Mouse (Mus musculus) midbrain, embryonic 13.5 days (tissue): ENCODE results near the gene Gm9964. TPM values are rescaled to one million over a fixed set of nuclear protein-coding genes. Genes with fewer than 3 reads are reported as not detected.
A peak's percentile ranks its signal among the peaks of the same experiment; 100 is the strongest.
"Not testable (repeated sequence)": the region's sequence is repeated elsewhere in the genome, so short reads cannot be mapped to it uniquely, and the experiment has no call there.

Source experiments
- ATAC-seq: fragments of 200-750 bp; cut with Nextera tagmentation; 2 replicates; pipeline ENCODE4 v1.8.0; 2017; ENCODE audit warnings: mild to moderate bottlenecking, moderate TSS enrichment, moderate library complexity
- H3K27ac ChIP-seq: fragments of 300-500 bp; sonication (generic); 2 replicates; pipeline ENCODE4 v1.5.1; 2015; ENCODE audit warnings: inconsistent platforms, mild to moderate bottlenecking, moderate library complexity
- H3K27me3 ChIP-seq: fragments of 300-500 bp; sonication (generic); 2 replicates; pipeline ENCODE4 v1.6.1; 2015; ENCODE audit warnings: mild to moderate bottlenecking, inconsistent platforms
- H3K36me3 ChIP-seq: fragments of 300-500 bp; sonication (generic); 2 replicates; pipeline ENCODE4 v1.6.1; 2015; ENCODE audit warnings: mild to moderate bottlenecking, inconsistent platforms
- H3K4me1 ChIP-seq: fragments of 300-500 bp; sonication (generic); replicated peaks from 2 replicates; pipeline ENCODE4 v1.6.1; 2015; ENCODE audit warnings: inconsistent platforms
- H3K4me2 ChIP-seq: fragments of 300-500 bp; sonication (generic); replicated peaks from 2 replicates; pipeline ENCODE4 v1.6.1; 2015; ENCODE audit warnings: moderate library complexity, mild to moderate bottlenecking, inconsistent platforms
- H3K4me3 ChIP-seq: fragments of 300-500 bp; sonication (generic); replicated peaks from 2 replicates; pipeline ENCODE4 v1.5.1; 2015; ENCODE audit warnings: mild to moderate bottlenecking, inconsistent platforms
- H3K9ac ChIP-seq: fragments of 300-500 bp; sonication (generic); replicated peaks from 2 replicates; pipeline ENCODE4 v1.6.1; 2015; ENCODE audit warnings: mild to moderate bottlenecking, inconsistent platforms
- H3K9me3 ChIP-seq: fragments of 300-500 bp; sonication (generic); 2 replicates; pipeline ENCODE4 v1.6.1; 2016; ENCODE audit warnings: mild to moderate bottlenecking, inconsistent platforms
- WGBS: fragments of 180-500 bp; shearing (Covaris S2); methylation state at CpG from one replicate; pipeline ENCODE4 v1.1.7; 2015; 5-methylcytosine and 5-hydroxymethylcytosine counted together
- polyA plus RNA-seq: library from polyadenylated mRNA; unstranded; fragments of >200 nt; fragmentation: Nextera tagmentation; extraction: Ambion mirVana; gene quantifications from 2 replicates; pipeline ENCODE4 v1.2.1, GENCODE M21; 2015

The Gm9964 gene
- polyA plus RNA-seq, 1 experiment from 2014 or later: not detected

DNA sequence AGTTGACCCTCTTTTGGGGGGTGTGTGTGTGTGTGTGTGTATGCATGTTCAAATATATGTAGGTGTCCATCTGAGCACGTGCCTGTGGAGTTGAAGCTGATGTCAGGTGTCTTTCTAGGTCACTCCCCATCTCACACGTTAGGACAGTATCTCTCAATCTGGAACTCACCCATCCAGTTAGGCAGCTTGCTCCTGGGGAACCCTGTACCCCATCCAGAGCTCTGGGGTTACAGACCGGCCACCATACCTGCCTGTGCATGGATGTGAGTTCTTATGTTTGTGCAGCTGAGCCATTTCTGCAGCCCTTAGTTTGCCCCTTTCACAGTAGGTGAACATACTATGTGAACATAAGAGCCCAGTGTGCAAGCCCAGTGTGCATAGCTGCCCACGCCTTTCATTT is 23.7 kb downstream of the Gm9964 start:
- Histone ChIP-seq H3K27ac (no peak overlapping the region), H3K27me3 (no peaks in the 10 kb centered on the region), H3K4me2 (no peak overlapping the region), H3K9me3 (no peaks in the 10 kb centered on the region), H3K4me3 (no peak overlapping the region), H3K4me1 (no peaks in the 10 kb centered on the region), H3K9ac (no peak overlapping the region), H3K36me3 (no peaks in the 10 kb centered on the region)
- 72% methylated on average over 4 of the region's 4 CpGs for WGBS
- ATAC-seq: no peak

DNA sequence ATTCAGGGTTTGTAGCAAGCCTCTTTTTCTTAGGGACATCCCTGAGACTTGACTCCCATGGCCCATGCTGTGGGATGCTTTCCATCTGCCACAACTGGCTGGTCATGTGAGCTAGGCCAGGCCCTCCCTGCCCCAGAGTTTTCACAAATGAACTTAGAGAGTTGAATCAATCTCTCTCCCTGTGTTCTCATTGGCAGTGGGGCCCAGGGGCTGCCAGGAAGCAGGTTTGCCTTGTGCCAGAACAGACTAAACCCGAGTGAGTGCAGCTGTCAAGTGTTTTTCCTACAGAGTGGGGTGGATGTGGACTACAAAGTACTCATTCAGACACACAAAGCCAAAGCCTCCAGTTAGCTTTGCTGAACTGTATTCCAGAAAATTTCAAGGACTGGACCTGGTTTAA is 29.5 kb downstream of the Gm9964 start:
- WGBS: 52% methylated on average over 1 of the region's 1 CpGs
- no peak for ATAC-seq
- no peak overlapping the region for H3K27ac ChIP-seq
- H3K4me1 ChIP-seq: 0 out of 2 replicates have a peak, but pooled peaks cover 5% of the 10 kb centered on the region
- no peaks in the 10 kb centered on the region for H3K36me3 ChIP-seq
- no peak overlapping the region for H3K4me3 ChIP-seq
- H3K9ac ChIP-seq: no peak overlapping the region
- H3K4me2 ChIP-seq: no peak overlapping the region
- no peaks in the 10 kb centered on the region for H3K9me3 ChIP-seq
- H3K27me3 ChIP-seq: no peaks in the 10 kb centered on the region

DNA sequence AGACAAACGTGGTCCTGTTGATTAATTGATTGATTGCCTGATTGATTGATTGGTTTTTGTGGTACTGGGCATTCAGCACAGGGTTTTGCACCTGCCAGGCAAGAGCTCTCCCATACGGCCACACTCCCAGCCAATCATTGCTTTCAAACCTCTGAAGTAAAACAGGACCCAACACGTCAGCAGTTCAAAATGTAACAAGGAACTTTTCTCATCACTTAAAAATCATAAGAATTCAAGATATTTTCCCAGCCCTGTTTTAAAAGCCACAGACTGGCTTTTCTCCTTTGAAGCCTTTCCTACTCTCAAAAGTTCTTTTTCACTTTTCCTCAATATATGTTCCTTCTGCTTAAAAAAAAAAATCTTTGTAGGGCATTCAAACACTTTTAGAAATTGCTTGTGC is 32.3 kb downstream of the Gm9964 start:
- WGBS: 70% methylated on average over 3 of the region's 3 CpGs
- H3K36me3 ChIP-seq: no peaks in the 10 kb centered on the region
- no peak overlapping the region for H3K4me3 ChIP-seq
- H3K9ac ChIP-seq: no peak overlapping the region
- no peak overlapping the region for H3K4me2 ChIP-seq
- H3K27me3 ChIP-seq: no peaks in the 10 kb centered on the region
- H3K27ac ChIP-seq: no peak overlapping the region
- H3K9me3 ChIP-seq: no peaks in the 10 kb centered on the region
- no peak for ATAC-seq
- H3K4me1 ChIP-seq: 0 out of 2 replicates have a peak, but pooled peaks cover 5% of the 10 kb centered on the region

DNA sequence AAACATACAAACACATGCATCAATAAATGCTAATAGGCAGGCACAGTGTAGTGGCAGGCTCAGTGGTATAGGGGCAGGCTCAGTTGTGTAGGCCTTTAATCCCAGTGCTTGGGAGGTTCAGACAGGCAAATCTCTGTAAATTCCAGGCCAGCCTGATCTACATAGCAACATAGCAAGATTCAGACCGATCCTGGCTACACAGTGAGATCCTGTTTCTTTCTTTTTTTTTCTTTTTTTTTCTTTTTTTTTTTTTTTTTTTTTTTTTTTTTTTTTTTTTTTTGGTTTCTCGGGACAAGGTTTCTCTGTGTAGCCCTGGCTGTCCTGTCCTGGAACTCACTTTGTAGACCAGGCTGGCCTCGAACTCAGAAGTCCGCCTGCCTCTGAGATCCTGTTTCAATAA is 36.6 kb downstream of the Gm9964 start:
- not testable (repeated sequence) for ATAC-seq, H3K36me3 ChIP-seq

DNA sequence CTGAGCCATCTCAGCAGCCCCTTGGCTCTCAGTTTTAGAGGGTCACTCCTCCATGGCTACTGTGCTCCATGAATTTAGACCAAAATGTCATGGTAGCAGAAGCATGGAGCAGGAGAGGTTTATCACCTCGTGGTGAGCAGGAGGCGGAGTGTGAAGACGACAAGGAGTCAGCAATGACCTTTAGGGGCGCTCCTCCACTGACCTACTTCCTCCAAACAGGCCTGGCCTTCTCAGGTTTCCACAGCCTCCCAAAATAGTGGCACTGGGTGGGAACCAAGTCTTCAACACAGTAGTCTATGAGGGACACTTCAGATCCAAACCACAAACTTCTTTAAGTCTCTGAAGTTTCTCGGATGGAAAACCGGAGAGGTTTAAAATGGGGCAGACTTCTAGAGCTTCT is 38.0 kb downstream of the Gm9964 start:
- WGBS: 81% methylated on average over 6 of the region's 6 CpGs

More for the DNA sequence above, 36.6 kb downstream of the Gm9964 start:
- not testable (repeated sequence) for H3K27me3 ChIP-seq, H3K9ac ChIP-seq, H3K27ac ChIP-seq, H3K4me1 ChIP-seq, H3K9me3 ChIP-seq, H3K4me3 ChIP-seq, H3K4me2 ChIP-seq
- WGBS: 84% methylated on average over 4 of the region's 4 CpGs

DNA sequence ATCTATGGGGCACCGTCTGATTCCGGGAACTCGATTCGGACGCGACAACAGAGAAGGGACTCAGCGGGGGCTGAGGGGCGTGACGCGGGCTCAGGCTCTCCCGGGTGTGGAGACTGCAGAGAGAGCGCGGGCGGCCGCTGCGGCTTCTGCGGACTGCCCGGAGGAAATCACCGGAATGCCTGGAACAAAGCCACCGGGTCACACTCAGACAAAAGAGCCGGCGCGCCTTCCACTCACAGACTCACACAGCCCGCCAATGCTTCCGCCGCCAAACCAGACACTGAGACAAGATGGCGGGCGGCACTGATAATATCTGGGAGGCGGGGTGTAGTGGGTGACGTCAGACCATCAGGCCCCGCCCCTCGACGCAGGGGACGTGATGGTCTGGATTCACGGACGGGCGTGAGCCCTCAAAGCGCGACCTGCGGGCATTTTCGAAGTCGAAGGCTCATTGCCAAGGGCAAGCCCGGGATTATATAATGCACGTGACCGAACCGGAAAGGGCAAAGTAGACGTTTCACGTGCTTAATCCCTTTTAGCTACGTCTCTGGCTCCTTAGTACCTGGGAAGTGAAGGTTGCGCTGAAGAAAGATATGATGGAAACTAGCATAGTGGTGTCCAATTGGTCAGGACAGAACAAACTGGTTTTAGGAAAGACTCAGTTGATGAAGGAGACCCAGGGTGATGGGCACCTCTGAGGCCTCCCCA is 42.2 kb downstream of the Gm9964 start, which contains the start of gene Wsb1:
Gene Wsb1, minus strand, starts transcription at position 281 of the 708 bp plus-strand sequence.
- no peaks in the 10 kb centered on the region for H3K27me3 ChIP-seq
- peak; percentile 92 for ATAC-seq
- peak within 1 kb of the TSS; percentile 94 for H3K4me3 ChIP-seq
- H3K4me2 ChIP-seq: peak within 1 kb of the TSS; percentile 88
- peak within 1 kb of the TSS; percentile 98 for H3K9ac ChIP-seq
- H3K4me1 ChIP-seq: peaks cover 38% of the 10 kb centered on the region
- 2% methylated on average over 50 of the region's 50 CpGs for WGBS
- peak within 1 kb of the TSS; percentile 98 for H3K27ac ChIP-seq
- peaks cover 14% of the 10 kb centered on the region for H3K36me3 ChIP-seq
- no peaks in the 10 kb centered on the region for H3K9me3 ChIP-seq

More for the DNA sequence above, 38.0 kb downstream of the Gm9964 start:
- no peak overlapping the region for H3K27ac ChIP-seq
- H3K4me3 ChIP-seq: no peak overlapping the region
- no peaks in the 10 kb centered on the region for H3K36me3 ChIP-seq
- no peaks in the 10 kb centered on the region for H3K27me3 ChIP-seq
- H3K9me3 ChIP-seq: no peaks in the 10 kb centered on the region
- no peak overlapping the region for H3K9ac ChIP-seq
- no peak overlapping the region for H3K4me2 ChIP-seq
- peaks cover 5% of the 10 kb centered on the region; the same call in 1 of the 2 replicates for H3K4me1 ChIP-seq
- ATAC-seq: no peak

DNA sequence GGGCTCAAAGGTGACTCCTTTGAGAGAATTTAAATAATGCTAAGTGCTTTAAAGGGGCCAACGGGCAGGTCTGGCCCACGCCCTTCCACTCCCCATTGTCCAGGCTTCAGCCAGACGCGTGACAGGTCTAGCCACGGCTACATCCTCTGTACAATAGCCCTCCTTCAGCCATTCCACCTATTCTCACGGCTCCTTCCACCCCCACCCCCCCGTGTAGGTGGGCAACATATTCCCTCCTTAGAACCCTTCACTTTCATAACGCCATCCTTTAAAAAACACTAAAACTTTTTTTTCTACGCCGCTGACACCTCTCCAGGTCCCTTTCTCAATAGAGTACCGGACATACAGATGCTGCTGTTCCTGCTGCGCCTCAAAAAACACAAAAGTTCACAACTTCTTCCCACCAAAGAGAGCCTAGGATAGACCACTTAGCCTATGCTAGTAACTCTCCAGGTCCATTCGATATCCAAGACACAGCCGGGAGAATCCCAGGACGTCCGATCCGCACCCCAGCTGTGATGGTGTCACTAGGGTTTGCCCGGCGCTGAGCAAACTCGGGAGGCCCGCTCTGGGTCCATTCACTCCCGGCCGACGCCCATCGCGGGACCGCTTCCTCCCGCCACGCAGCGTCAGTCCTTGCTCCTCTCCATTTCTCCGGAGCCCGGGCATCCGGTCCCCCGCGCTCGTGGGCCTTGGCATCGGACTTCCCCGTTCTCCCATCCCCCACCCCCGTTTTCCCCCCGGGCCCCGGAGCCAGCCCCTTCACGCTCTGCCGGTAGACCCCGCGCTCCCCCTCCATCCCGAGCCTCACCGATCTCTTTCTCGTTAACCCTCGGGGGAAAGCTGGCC is 42.9 kb downstream of the Gm9964 start:
- peak; percentile 74 for ATAC-seq
- under 1% methylated on average over 49 of the region's 49 CpGs for WGBS
- no peaks in the 10 kb centered on the region for H3K9me3 ChIP-seq

DNA sequence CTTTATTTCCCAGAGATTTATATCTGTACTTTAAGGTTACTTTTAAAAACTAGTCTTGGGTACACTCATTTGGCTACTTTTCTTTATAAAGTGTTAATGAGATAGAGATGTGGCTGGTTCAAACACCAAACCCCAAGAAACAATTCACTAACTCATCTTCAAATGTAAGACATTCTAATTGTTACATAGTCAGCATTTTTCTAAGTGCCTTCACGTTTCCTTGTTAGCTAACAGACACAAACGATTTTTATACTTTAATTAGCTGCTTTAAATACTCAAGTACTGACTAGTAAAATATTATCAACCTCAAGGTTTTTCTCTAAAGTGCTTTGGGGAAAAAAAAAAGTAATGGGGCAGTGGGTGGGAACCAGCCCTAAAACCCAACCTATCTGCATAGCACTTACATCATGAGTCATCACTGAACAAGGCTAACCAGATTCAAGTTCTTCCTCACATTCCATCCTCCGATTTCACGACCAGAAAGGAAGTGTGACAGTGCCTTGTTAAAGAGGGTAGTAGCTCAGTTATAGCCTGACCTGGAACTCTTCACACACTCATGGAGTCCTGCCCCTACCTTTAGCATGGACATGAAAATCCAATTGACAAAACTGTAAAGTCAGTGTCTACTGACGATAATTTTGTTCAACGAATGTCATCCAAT is 43.7 kb downstream of the Gm9964 start:
- Histone ChIP-seq H3K27ac (no peak overlapping the region; the same call in 1 of the 2 replicates), H3K36me3 (peaks cover 26% of the 10 kb centered on the region), H3K4me2 (peak overlapping the region; percentile 88), H3K9me3 (no peaks in the 10 kb centered on the region), H3K9ac (peak overlapping the region; percentile 98), H3K27me3 (no peaks in the 10 kb centered on the region), H3K4me3 (peak overlapping the region; percentile 94), H3K4me1 (peaks cover 39% of the 10 kb centered on the region)
- 25% methylated on average over 6 of the region's 6 CpGs for WGBS
- ATAC-seq: peak; percentile 9; the same call in 1 of the 2 replicates

More for the DNA sequence above, 42.9 kb downstream of the Gm9964 start:
- Histone ChIP-seq H3K27ac (peak overlapping the region; percentile 98), H3K9ac (peak overlapping the region; percentile 98), H3K4me2 (peak overlapping the region; percentile 88), H3K4me3 (peak overlapping the region; percentile 94), H3K27me3 (no peaks in the 10 kb centered on the region), H3K4me1 (peaks cover 39% of the 10 kb centered on the region), H3K36me3 (peaks cover 21% of the 10 kb centered on the region)

Other genes with a start within 250 kb of the Gm9964 start
- gene Ksr1, start 150.5 kb downstream of the Gm9964 start, polyA plus RNA-seq: 2.3 and 3.7 TPM in 2 replicates
- gene Wsb1, start 42.2 kb downstream of the Gm9964 start, polyA plus RNA-seq: 517 and 614 TPM in 2 replicates
- 7.2 and 8.0 TPM in 2 replicates for gene Nf1, start 42.8 kb upstream of the Gm9964 start, polyA plus RNA-seq
- gene Omg, start 207.2 kb upstream of the Gm9964 start, polyA plus RNA-seq: 2.6 and 3.3 TPM in 2 replicates
- gene Evi2b, start 226.9 kb upstream of the Gm9964 start, polyA plus RNA-seq: 0.19 TPM in 1 of 2 replicates, not detected in the other
- 0.62 and 1.1 TPM in 2 replicates for gene Evi2, start 233.7 kb upstream of the Gm9964 start, polyA plus RNA-seq
- 2.1 and 3.1 TPM in 2 replicates for gene Evi2a, start 233.7 kb upstream of the Gm9964 start, polyA plus RNA-seq